Mouse (Mus musculus) testis, adult 2 months (tissue): ENCODE measurements around the gene Mdfi. TPM values are rescaled to one million over a fixed set of nuclear protein-coding genes. Genes with fewer than 3 reads are reported as not detected.

Experiments
- H3K27ac ChIP-seq: fragments of 200-500 bp; 2 replicates; pipeline ENCODE4 v1.5.1; 2012; ENCODE audit warnings: low read depth, low read length; ENCODE audit not compliant: control insufficient read depth, insufficient read depth
- H3K27me3 ChIP-seq: fragments of 200-500 bp; 2 replicates; pipeline ENCODE4 v1.6.1; 2012; ENCODE audit warnings: mild to moderate bottlenecking, low read length, moderate library complexity; ENCODE audit not compliant: control insufficient read depth, insufficient read depth
- H3K36me3 ChIP-seq: fragments of 200-500 bp; 2 replicates; pipeline ENCODE4 v1.6.1; 2012; ENCODE audit warnings: mild to moderate bottlenecking, low read length; ENCODE audit not compliant: control insufficient read depth, insufficient read depth
- H3K4me1 ChIP-seq: fragments of 200-500 bp; 2 replicates; pipeline ENCODE4 v1.6.1; 2012; ENCODE audit warnings: low read length; ENCODE audit not compliant: control insufficient read depth, insufficient read depth
- H3K4me3 ChIP-seq: fragments of 200-500 bp; 2 replicates; pipeline ENCODE4 v1.5.1; 2012; ENCODE audit warnings: low read depth, mild to moderate bottlenecking, low read length, moderate library complexity, mixed read lengths; ENCODE audit not compliant: control insufficient read depth
- CTCF ChIP-seq: fragments of 200-500 bp; IDR thresholded peaks from 2 replicates; pipeline ENCODE4 v1.5.1; 2012; ENCODE audit warnings: low read depth, mild to moderate bottlenecking, inconsistent platforms, low read length, moderate library complexity; ENCODE audit not compliant: control insufficient read depth, insufficient read depth, insufficient replicate concordance
- POLR2A ChIP-seq: fragments of 200-500 bp; IDR thresholded peaks from 2 replicates; pipeline ENCODE4 v1.6.1; 2012; ENCODE audit warnings: low read depth, mild to moderate bottlenecking, inconsistent platforms, low read length, moderate library complexity; ENCODE audit not compliant: control insufficient read depth
- polyA plus RNA-seq: library from polyadenylated mRNA; depleted of rRNA; stranded (reverse); fragments of >200 nt; gene quantifications from 2 replicates; pipeline ENCODE4 v1.2.3, GENCODE M21; 2012

Gene Mdfi
- polyA plus RNA-seq, 1 experiment: 2.1 TPM

GRCm38 (mm10) chr17:47788306-47788705 is 46.2 kb downstream of the Mdfi start:
- no peaks in the 10 kb centered on the region for H3K36me3 ChIP-seq
- peaks cover 10% of the 10 kb centered on the region for H3K4me1 ChIP-seq
- H3K4me3 ChIP-seq: no peak overlapping the region
- no peak overlapping the region for H3K27ac ChIP-seq
- H3K27me3 ChIP-seq: no peaks in the 10 kb centered on the region
- TF ChIP-seq CTCF: no peak
- no peak for TF ChIP-seq POLR2A

GRCm38 (mm10) chr17:47787632-47788031 is 46.9 kb downstream of the Mdfi start:
- no peak overlapping the region for H3K27ac ChIP-seq
- H3K4me1 ChIP-seq: peaks cover 6% of the 10 kb centered on the region
- H3K36me3 ChIP-seq: no peaks in the 10 kb centered on the region
- H3K4me3 ChIP-seq: no peak overlapping the region
- no peaks in the 10 kb centered on the region for H3K27me3 ChIP-seq
- no peak for TF ChIP-seq CTCF
- TF ChIP-seq POLR2A: no peak

- H3K27me3 ChIP-seq: no peaks in the 10 kb centered on the region
- no peak for TF ChIP-seq POLR2A
These were observed 50.1 kb downstream of the Mdfi start for GRCm38 (mm10) chr17:47784411-47784810.

GRCm38 (mm10) chr17:47783445-47784223 is 50.9 kb downstream of the Mdfi start:
- no peaks in the 10 kb centered on the region for H3K36me3 ChIP-seq
- H3K27ac ChIP-seq: no peak overlapping the region
- TF ChIP-seq POLR2A: no peak
- no peak for TF ChIP-seq CTCF
- H3K4me1 ChIP-seq: no peaks in the 10 kb centered on the region; the same call in 1 of the 2 replicates
- H3K4me3 ChIP-seq: no peak overlapping the region
- H3K27me3 ChIP-seq: no peaks in the 10 kb centered on the region

More at GRCm38 (mm10) chr17:47784411-47784810, 50.1 kb downstream of the Mdfi start:
- Histone ChIP-seq H3K36me3 (no peaks in the 10 kb centered on the region), H3K27ac (no peak overlapping the region), H3K4me3 (no peak overlapping the region), H3K4me1 (no peaks in the 10 kb centered on the region; the same call in 1 of the 2 replicates)

- Histone ChIP-seq H3K36me3 (no peaks in the 10 kb centered on the region), H3K4me3 (no peak overlapping the region), H3K27ac (no peak overlapping the region), H3K4me1 (no peaks in the 10 kb centered on the region), H3K27me3 (no peaks in the 10 kb centered on the region)
- TF ChIP-seq POLR2A (no peak), CTCF (no peak)
These were observed 52.0 kb downstream of the Mdfi start for GRCm38 (mm10) chr17:47782486-47782885.

GRCm38 (mm10) chr17:47780470-47780869 is 54.0 kb downstream of the Mdfi start:
- Histone ChIP-seq H3K27ac (no peak overlapping the region), H3K27me3 (no peaks in the 10 kb centered on the region), H3K4me1 (no peaks in the 10 kb centered on the region), H3K36me3 (no peaks in the 10 kb centered on the region), H3K4me3 (no peak overlapping the region)
- no peak for TF ChIP-seq POLR2A
- no peak for TF ChIP-seq CTCF

GRCm38 (mm10) chr17:47777141-47777540 is 57.4 kb downstream of the Mdfi start:
- no peak overlapping the region for H3K4me3 ChIP-seq
- H3K4me1 ChIP-seq: no peaks in the 10 kb centered on the region
- H3K27ac ChIP-seq: no peak overlapping the region
- no peaks in the 10 kb centered on the region for H3K36me3 ChIP-seq
- H3K27me3 ChIP-seq: no peaks in the 10 kb centered on the region
- TF ChIP-seq POLR2A: no peak
- TF ChIP-seq CTCF: no peak

- Histone ChIP-seq H3K4me1 (peaks cover under 1% of the 10 kb centered on the region; the same call in 1 of the 2 replicates), H3K27me3 (no peaks in the 10 kb centered on the region), H3K36me3 (no peaks in the 10 kb centered on the region), H3K4me3 (no peak overlapping the region), H3K27ac (no peak overlapping the region)
- TF ChIP-seq CTCF (no peak), POLR2A (no peak)
These were observed 60.9 kb downstream of the Mdfi start for GRCm38 (mm10) chr17:47773604-47774003.
